Mouse (Mus musculus): ENCODE measurements around the gene Cacna1a.

- TF ChIP-seq POLR2A (IDR thresholded peaks at IDR 0.05; ENCODE audit: borderline replicate concordance, control insufficient read depth, low read depth, low read length) = no peak
- no peak for TF ChIP-seq CTCF (IDR thresholded peaks at IDR 0.05; ENCODE audit: control insufficient read depth, insufficient read depth, low read length)
Measured at GRCm38 (mm10) chr8:84391611-84392010, 3.4 kb downstream of the Cacna1a start.
